Mouse (Mus musculus) G1E (cell line): ENCODE measurements around the gene Mmachc.

ENCODE experiments used
- CTCF ChIP-seq: IDR thresholded peaks from 2 replicates; pipeline ENCODE4 v1.5.1; 2012; ENCODE audit warnings: low read depth, low read length, inconsistent platforms, mixed read lengths
- GATA1 ChIP-seq: IDR thresholded peaks from 2 replicates; pipeline ENCODE4 v1.6.1; 2012; ENCODE audit warnings: borderline replicate concordance, low read length, inconsistent platforms, mixed read lengths

DNA sequence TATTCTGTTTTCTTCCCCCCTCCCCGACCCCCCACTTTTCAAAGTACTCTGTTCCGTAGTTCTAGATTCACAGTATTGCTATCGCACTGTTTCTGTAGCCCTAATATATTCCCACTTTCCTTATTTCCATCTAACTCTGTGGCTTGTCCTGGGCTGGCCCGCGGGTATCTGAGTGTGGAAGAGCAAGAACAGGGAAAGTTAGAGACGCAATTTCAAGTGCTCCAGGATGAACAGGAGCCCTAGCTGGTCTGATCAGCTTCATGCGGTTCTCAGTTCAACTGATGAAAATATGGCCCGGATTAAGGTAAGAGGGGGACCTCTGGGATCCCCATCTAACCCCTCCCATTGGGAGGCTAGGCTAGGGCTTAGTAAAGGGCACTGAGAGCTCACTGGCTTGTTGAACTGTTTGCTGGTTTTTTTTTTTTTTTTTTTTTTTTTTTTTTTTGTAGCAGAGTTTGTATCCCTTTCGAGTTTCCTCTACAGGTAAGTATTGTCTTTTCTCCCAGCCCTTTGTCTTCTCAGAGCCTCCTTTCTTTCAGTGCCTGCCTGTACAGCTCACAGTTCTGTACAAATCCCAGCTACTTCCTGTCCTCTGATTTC is 685 bp upstream of the Mmachc start:
- TF ChIP-seq CTCF, result no peak
- no peak for TF ChIP-seq GATA1
